Mouse (Mus musculus) MEL (cell line): ENCODE data around the gene Utf1.

Source experiments
- CTCF ChIP-seq, 3 experiments: IDR thresholded peaks in 2 of 3; conservative IDR thresholded peaks in 1 of 3; 2 replicates each; pipeline ENCODE4 v1.5.1; 2011 to 2012; ENCODE audit warnings: low read length in 3 of 3, low read depth in 2 of 3, mild to moderate bottlenecking in 2 of 3, improper control_type of control experiment in 1 of 3, inconsistent platforms in 1 of 3, mixed read lengths in 1 of 3, moderate library complexity in 1 of 3; ENCODE audit not compliant: control insufficient read depth in 1 of 3, insufficient read depth in 1 of 3, poor library complexity in 1 of 3, severe bottlenecking in 1 of 3
- ZKSCAN1 ChIP-seq: IDR thresholded peaks from 2 replicates; pipeline ENCODE4 v1.6.1; 2012; ENCODE audit warnings: low read depth, mild to moderate bottlenecking, inconsistent platforms, low read length, improper control_type of control experiment, moderate library complexity

DNA sequence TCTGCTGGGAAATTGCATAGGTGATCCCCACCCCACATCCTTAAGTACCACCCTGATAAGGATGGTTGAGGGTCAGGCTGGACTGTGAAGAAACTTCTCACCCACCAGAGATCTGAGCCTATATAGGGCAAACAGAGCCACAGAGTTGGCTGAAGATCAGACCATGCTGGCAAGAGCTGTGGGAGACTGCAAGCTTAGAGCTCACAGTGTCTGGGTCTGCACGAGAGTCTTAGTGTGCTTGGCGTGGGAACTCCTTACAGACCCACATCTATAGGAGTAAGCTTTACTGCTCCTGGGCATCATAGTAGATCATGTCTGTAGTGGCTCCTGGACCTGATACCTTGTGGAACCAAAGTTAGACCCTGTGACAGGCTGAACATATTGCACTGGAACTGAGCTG lies 45.0 kb upstream of the Utf1 start:
- no peak for TF ChIP-seq ZKSCAN1
- no peak for TF ChIP-seq CTCF (IDR thresholded peaks at IDR 0.05 in 2 of 3, conservative IDR thresholded peaks at IDR 0.05 in 1 of 3; ENCODE audit: control insufficient read depth in 1 of 3, insufficient read depth in 1 of 3, low read depth in 2 of 3, low read length in 3 of 3, poor library complexity in 1 of 3, severe bottlenecking in 1 of 3)
